Mouse (Mus musculus): ENCODE results near the gene Gm17581.

Gm17581 gene

DNA sequence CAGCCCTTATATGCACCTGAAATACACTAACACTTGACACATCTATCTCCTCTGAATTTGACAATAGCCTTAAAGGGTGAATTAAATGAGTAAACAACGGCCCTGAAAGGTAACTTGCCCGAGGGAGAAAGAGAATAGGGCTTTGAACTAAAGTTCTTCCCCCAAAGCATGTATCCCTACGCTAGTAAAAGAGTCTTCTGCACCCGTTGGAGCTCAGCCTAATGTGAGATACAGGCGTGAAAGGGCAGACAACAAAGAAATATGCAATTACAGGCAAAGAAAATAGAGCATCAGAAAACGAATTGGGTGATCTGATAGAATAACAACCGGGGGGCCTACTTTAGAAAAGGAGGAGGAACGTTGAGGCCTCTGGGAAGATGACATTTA lies 44.3 kb downstream of the Gm17581 start:
- DNase-seq = no peak

DNA sequence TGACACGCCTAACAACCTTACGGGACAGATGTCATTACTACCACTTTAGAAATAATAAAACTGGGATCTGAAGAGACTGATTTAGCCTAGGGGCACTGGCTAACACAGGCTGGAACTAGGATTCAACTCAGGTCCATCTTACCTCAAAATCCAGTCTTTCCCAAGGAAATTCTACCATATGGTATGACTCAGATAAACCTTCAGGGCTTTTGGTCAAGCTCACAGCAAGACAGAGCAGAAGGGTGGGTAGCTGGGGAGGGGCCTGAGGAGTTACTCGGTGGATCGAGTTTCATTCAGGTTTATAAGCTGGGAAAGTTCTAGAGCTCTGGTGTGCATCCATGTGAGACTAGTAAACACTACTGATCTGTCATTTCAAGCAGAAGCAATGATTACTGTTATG lies 46.5 kb downstream of the Gm17581 start:
- DNase-seq = no peak

DNA sequence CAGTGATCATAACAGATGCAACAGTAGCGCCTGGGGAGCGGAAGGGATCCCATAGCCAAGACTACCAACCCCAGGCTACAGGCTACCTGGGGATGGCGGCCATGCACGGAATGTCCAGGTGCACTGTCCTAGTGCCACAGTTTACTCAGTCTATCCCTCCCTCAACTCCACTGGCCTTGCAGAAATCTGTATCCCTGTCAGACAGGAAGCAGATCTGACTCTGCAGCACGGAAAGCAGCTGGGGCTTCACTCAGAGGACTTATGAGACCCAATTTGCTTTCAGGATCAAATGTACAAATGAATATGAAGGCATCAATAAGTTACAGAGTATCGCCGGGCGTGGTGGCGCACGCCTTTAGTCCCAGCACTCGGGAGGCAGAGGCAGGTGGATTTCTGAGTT lies 47.9 kb downstream of the Gm17581 start:
- no peak for DNase-seq

DNA sequence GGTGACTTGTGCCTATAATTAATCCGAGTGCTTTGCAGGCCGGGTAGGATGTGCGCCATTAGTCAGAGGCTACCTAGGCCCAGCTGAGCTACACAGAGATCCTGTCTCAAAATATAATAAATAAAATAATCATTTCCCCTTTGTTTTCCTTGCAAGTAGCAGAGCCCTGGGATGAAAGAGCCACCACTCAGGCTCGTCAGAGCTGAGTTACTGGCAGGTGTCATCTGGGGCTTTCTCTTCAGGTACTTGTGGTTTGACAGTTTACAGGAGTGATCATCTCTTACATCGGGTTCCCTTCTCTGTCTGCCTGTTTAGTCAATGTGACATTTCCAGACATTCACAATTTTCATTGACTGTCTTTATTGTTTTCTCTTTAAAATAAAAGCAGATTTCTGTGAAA lies 49.1 kb downstream of the Gm17581 start:
- DNase-seq = no peak
